Mouse (Mus musculus) neural tube, embryonic 15.5 days (tissue): ENCODE data around the gene Psg16. TPM values are rescaled to one million over a fixed set of nuclear protein-coding genes. Genes with fewer than 3 reads are reported as not detected.

ENCODE experiments used
- ATAC-seq: fragments of 200-750 bp; cut with Nextera tagmentation; 2 replicates; pipeline ENCODE4 v1.8.0; 2017; ENCODE audit warnings: mild to moderate bottlenecking, moderate TSS enrichment, moderate library complexity; ENCODE audit not compliant: low FRiP score
- H3K27ac ChIP-seq: fragments of 300-500 bp; sonication (generic); replicated peaks from 2 replicates; pipeline ENCODE4 v1.5.1; 2015; ENCODE audit warnings: mild to moderate bottlenecking, inconsistent platforms
- H3K27me3 ChIP-seq: fragments of 300-500 bp; sonication (generic); replicated peaks from 2 replicates; pipeline ENCODE4 v1.6.1; 2015; ENCODE audit warnings: inconsistent platforms
- H3K36me3 ChIP-seq: fragments of 300-500 bp; sonication (generic); 2 replicates; pipeline ENCODE4 v1.6.1; 2015; ENCODE audit warnings: inconsistent platforms
- H3K4me1 ChIP-seq: fragments of 300-500 bp; sonication (generic); 2 replicates; pipeline ENCODE4 v1.6.1; 2015; ENCODE audit warnings: inconsistent platforms
- H3K4me2 ChIP-seq: fragments of 300-500 bp; sonication (generic); 2 replicates; pipeline ENCODE4 v1.6.1; 2015; ENCODE audit warnings: inconsistent platforms, mild to moderate bottlenecking, moderate library complexity
- H3K4me3 ChIP-seq: fragments of 300-500 bp; sonication (generic); replicated peaks from 2 replicates; pipeline ENCODE4 v1.5.1; 2015; ENCODE audit warnings: mild to moderate bottlenecking, inconsistent platforms
- H3K9ac ChIP-seq: fragments of 300-500 bp; sonication (generic); replicated peaks from 2 replicates; pipeline ENCODE4 v1.6.1; 2015; ENCODE audit warnings: mild to moderate bottlenecking, inconsistent platforms
- H3K9me3 ChIP-seq: fragments of 300-500 bp; sonication (generic); replicated peaks from 2 replicates; pipeline ENCODE4 v1.6.1; 2016; ENCODE audit warnings: inconsistent platforms
- WGBS: fragments of 180-500 bp; shearing (Covaris S2); methylation state at CpG from one replicate; pipeline ENCODE4 v1.1.7; 2015; ENCODE audit warnings: mixed read lengths; 5-methylcytosine and 5-hydroxymethylcytosine counted together
- polyA plus RNA-seq: library from polyadenylated mRNA; unstranded; fragments of >200 nt; fragmentation: Nextera tagmentation; extraction: Ambion mirVana; gene quantifications from 2 replicates; pipeline ENCODE4 v1.2.1, GENCODE M21; 2015

Gene Psg16
- 2.7 and 2.9 TPM in 2 replicates for polyA plus RNA-seq

DNA sequence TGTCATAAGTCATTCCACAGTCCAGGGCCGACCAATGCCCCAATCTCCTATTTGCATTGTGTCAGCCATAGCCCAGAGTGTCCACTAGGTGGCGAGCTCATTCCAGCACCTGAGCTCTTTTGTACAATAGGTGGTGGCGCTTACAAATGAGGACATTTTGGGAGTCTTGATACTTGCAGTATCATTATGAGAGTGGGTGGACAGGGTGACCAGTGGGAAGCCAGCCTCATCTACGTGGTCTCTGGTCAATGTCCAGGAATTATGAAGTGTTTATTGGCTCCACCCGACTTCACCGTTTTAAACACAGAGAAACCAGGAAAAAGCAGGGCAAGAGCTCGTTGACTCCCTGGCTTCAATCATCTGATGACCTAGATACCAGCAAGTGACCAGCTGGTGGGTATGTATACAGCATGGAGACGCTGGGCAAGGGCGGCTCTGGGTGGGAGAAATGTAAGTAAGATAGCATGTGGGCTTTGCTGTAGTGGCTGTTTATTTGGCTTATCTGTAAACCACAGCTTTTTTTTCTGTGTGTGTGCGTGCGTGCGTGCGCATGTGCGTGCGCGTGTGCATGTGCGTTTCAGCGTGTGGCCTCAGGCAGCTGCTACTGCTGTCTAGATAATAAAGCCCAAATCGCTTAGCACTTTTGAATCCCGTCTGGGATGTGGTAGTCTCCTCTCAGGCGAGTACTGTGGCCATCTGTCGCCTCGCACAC is at the start of gene Psg16:
Psg16 (plus strand) TSS at position 137 of the 712 bp plus-strand sequence.
- H3K27me3 ChIP-seq: no peaks in the 10 kb centered on the region
- H3K4me3 ChIP-seq: peak within 1 kb of the TSS; percentile 13
- no peak within 1 kb of the TSS for H3K27ac ChIP-seq
- H3K4me2 ChIP-seq: peak within 1 kb of the TSS; percentile 40
- 65% methylated on average over 23 of the region's 23 CpGs for WGBS
- H3K9me3 ChIP-seq: no peaks in the 10 kb centered on the region; the same call in 1 of the 2 replicates
- no peaks in the 10 kb centered on the region for H3K4me1 ChIP-seq
- H3K9ac ChIP-seq: 0 out of 2 replicates have a peak within 1 kb of the TSS, but pooled peaks have one; percentile 14
- peak; percentile 91 for ATAC-seq
- H3K36me3 ChIP-seq: no peaks in the 10 kb centered on the region

DNA sequence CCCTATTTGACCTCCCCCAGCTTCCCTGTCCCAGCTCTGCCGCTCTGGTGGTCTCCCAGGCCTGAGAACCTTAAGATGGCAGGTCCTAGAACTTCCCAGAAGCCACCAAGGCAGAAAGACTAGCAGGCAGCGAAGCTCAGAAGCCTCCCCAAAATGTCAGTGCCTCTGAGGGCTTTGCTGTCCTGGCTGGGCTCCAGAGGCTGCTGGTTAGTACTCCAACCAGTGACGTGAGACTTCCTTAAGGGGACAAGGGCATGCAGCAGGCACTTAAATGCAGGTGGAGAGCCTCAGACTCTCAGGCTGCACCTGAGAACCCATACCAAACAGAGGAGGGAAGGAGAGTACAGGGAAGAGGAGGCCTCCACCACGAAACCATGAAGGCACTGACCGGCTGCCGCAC is 49.7 kb upstream of the Psg16 start:
- H3K27me3 ChIP-seq: no peaks in the 10 kb centered on the region
- no peak overlapping the region for H3K9ac ChIP-seq
- 92% methylated on average over 6 of the region's 6 CpGs for WGBS
- H3K4me2 ChIP-seq: no peak overlapping the region
- no peak overlapping the region for H3K27ac ChIP-seq
- peaks cover 47% of the 10 kb centered on the region for H3K4me1 ChIP-seq
- no peak for ATAC-seq
- no peaks in the 10 kb centered on the region for H3K9me3 ChIP-seq
- peaks cover 40% of the 10 kb centered on the region for H3K36me3 ChIP-seq
- H3K4me3 ChIP-seq: no peak overlapping the region

DNA sequence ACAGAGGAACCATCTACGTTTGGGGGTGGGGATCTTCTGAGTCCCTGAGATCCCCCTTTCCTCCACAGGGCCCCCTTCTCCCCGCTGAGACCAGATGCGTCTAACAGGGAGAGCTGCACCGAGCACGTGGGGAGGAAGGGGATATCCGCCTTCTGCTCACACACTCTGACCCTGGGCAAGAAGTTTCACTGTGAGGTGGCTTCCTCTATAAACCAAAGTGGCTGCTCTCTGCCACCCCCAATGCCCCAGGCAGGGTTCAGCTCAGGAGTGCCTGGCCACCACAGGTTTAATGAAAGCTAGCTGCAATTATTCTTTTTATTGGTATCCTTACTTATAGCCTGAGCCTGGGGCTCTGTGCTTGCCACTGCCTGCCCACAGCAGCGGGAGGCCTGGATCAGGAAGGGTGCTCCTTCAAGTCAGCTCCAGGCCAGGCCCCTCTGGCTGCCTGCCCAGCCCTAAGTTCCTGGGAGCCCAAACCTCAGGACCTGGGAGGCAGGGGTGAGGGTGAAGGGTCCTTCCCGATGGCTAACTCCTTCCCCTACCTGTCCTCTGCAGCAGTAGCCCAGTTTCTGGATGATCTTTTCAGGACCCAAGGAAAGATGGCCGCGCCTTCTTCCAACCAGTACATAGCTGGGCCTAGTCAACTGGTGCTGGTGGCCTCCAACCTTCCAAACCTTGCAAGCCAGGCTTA is 48.9 kb upstream of the Psg16 start:
- peaks cover 42% of the 10 kb centered on the region for H3K4me1 ChIP-seq
- H3K36me3 ChIP-seq: peaks cover 32% of the 10 kb centered on the region
- no peak overlapping the region for H3K27ac ChIP-seq
- no peak overlapping the region for H3K9ac ChIP-seq
- WGBS: 90% methylated on average over 10 of the region's 10 CpGs
- peak overlapping the region; percentile 82 for H3K4me2 ChIP-seq
- no peaks in the 10 kb centered on the region for H3K9me3 ChIP-seq
- no peak overlapping the region for H3K4me3 ChIP-seq
- ATAC-seq: no peak
- no peaks in the 10 kb centered on the region for H3K27me3 ChIP-seq

DNA sequence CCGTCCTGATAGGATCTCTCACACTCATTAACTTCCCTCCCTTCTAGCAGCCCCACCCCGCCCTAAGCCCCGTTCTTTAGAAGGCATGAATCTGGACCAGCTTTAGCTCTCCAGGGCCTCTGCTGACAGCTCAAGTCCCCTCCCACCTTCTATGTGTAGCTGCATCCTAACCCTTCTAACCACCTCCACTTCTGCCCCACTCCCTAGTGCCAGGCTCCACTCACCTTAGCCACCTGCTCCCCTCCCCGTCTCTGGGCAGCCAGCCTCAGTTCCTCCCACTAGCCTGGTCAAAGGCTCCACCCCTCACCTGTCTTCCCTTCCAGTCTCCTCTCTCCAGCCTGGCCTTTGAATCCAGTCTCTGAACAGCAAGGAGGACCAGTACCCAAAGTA is 48.3 kb upstream of the Psg16 start:
- no peak overlapping the region for H3K27ac ChIP-seq
- peaks cover 42% of the 10 kb centered on the region for H3K4me1 ChIP-seq
- H3K9ac ChIP-seq: peak overlapping the region; percentile 79; the same call in 1 of the 2 replicates
- no peaks in the 10 kb centered on the region for H3K27me3 ChIP-seq
- peak overlapping the region; percentile 82 for H3K4me2 ChIP-seq
- 84% methylated on average over 4 of the region's 4 CpGs for WGBS
- ATAC-seq: no peak
- no peak overlapping the region for H3K4me3 ChIP-seq
- peaks cover 26% of the 10 kb centered on the region for H3K36me3 ChIP-seq
- H3K9me3 ChIP-seq: no peaks in the 10 kb centered on the region

DNA sequence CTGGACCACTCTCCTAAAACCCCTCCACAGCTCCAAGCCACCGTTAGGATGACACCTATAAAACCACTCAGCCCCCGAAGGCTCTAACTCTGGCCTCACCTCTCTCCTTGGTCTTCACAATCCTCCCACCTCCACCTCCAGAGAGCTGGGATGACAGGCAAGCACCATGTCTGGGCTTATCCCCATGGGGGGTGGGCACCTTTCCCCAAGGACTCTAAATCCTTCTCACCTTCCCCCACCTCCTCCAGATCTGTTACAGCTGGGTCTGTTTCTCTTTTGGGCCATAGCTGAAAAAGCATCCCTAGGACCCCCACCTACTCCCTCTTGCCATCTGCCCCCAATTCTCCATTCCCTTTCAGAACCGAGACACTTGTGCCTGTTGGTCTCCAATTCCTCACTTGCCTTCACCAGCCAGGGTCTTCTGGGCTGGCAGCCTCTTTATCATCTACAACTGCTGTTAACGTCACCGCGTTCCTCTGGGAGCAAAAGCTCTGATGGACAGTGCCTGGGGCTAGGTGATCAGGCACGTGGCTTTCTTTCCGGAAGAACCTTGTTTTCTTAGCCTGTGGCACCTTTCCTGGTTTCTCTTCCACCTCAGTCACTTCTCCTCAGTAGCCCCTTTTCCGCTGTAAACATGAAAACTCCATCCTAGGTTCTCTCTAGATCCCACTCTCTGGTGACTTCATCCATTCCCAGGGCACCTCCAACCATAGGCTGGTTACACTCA is 47.8 kb upstream of the Psg16 start:
- peak overlapping the region; percentile 79 for H3K9ac ChIP-seq
- H3K27me3 ChIP-seq: no peaks in the 10 kb centered on the region
- peak overlapping the region; percentile 74 for H3K4me3 ChIP-seq
- no peak overlapping the region for H3K27ac ChIP-seq
- peak overlapping the region; percentile 82 for H3K4me2 ChIP-seq
- ATAC-seq: no peak
- WGBS: 73% methylated on average over 9 of the region's 9 CpGs
- no peaks in the 10 kb centered on the region for H3K9me3 ChIP-seq
- peaks cover 42% of the 10 kb centered on the region for H3K4me1 ChIP-seq
- H3K36me3 ChIP-seq: peaks cover 21% of the 10 kb centered on the region

DNA sequence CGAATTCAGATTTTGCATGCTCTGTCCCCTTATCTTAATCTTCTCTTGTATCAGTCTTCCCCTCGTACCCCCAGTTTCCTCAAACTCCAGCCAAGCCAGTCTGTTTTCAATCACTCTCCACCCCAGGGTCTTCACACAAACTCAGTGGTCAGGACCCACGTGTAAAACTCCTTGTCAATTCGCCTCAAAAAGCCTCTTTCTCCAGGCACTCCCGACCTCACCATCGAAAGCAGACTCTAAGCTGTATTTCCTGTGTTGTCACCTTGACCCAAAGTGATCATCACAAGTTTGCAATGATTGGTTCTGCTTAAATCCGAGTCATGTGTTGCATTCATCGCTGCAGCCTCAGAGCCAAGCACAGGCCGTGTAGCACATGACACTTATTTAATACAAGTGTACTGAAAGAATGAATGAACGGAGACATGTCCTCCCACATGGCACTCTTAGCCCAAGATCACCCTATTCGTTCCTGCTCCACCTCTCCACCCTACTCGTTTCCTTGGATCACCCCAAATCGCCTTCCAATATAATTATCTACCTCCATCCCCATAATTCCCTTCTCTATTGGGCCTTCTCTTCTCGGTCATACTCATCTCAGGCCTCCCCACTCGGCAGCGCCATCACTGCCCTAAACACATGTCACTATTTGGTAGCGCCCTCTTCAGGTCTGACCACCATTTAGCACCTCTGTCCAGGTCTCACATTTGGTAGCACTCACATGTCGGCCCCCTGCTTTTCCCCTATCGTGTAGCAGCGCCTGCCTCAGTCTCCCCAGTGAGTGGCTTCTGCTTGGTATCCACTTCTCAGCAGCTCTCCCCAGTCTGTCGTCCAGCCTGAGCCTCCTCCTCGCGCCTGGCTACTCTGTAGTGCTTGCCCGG is 46.9 kb upstream of the Psg16 start:
- peak; percentile 69 for ATAC-seq
- 10% methylated on average over 24 of the region's 24 CpGs for WGBS

DNA sequence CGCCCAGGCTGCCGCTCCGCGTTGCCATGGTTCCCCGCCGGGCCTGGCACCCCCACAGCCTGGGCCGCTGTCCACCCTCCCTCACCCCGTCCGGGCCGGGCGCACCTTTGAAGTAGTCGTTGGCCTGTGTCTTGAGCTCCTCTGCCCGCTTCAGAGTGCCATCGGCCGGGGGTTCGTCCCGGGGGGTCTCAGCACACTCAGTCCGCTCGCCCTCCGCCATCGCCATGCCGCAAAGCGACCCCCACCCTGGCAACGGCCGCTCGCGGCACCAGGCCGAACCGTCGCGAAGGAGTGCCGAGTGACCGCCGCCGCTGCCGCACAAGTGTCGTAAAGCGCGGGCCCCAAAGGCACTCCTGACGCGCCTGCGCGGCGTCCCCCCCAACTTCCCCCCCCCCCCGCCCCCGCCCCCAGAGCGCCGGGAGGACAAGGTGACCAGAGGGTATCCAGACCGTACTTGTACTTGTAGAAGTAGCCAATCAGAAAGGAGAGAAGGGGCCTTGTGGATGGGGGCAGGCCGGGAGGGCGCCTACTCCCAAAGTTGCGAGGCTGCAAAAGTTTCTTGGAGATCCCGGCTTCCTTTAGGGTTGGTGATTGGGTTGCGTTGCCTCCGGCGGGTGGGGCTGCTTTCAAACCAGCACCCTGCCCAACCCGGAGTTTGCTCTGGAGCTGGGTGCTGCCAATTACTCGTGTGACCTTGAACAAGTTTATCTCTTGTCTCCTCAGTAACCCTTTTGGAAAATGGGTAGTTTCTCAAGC is 46.1 kb upstream of the Psg16 start, which contains the start of gene Ppp5c:
Ppp5c (minus strand) TSS at position 337 of the 756 bp plus-strand sequence.
- WGBS: under 1% methylated on average over 56 of the region's 58 CpGs
- Histone ChIP-seq H3K9ac (peak within 1 kb of the TSS; percentile 79), H3K36me3 (peaks cover 4% of the 10 kb centered on the region; the same call in 1 of the 2 replicates), H3K4me1 (peaks cover 42% of the 10 kb centered on the region), H3K4me2 (peak within 1 kb of the TSS; percentile 82), H3K27ac (peak within 1 kb of the TSS; percentile 76), H3K9me3 (no peaks in the 10 kb centered on the region), H3K27me3 (no peaks in the 10 kb centered on the region), H3K4me3 (peak within 1 kb of the TSS; percentile 74)
- peak; percentile 89 for ATAC-seq

More for the DNA sequence above, 46.9 kb upstream of the Psg16 start:
- peak overlapping the region; percentile 74 for H3K4me3 ChIP-seq
- peaks cover 12% of the 10 kb centered on the region for H3K36me3 ChIP-seq
- H3K4me1 ChIP-seq: peaks cover 42% of the 10 kb centered on the region
- no peaks in the 10 kb centered on the region for H3K27me3 ChIP-seq
- peak overlapping the region; percentile 82 for H3K4me2 ChIP-seq
- H3K9ac ChIP-seq: peak overlapping the region; percentile 79
- H3K27ac ChIP-seq: peak overlapping the region; percentile 76
- H3K9me3 ChIP-seq: no peaks in the 10 kb centered on the region

DNA sequence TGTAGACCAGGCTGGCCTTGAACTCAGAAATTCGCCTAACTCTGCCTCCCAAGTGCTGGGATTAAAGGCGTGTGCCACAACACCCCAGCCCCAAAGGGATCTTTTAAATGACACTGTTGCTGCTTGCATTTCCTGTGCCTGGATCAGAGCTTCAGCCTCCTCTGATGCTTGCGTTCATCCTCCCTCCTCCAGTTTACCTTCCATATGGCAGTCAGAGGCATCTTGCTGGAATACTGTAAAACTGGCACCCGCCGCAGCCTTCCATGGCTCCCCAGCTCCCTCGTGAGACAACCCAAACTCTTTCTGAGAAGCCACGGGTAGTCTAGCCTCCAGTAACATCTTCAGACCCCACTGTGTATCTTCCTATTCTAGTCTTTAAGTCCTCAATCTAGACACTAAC is 44.9 kb upstream of the Psg16 start:
- Histone ChIP-seq H3K9me3 (no peaks in the 10 kb centered on the region), H3K27me3 (no peaks in the 10 kb centered on the region), H3K4me2 (no peak overlapping the region), H3K9ac (no peak overlapping the region), H3K27ac (no peak overlapping the region), H3K36me3 (0 out of 2 replicates have a peak, but pooled peaks cover 3% of the 10 kb centered on the region), H3K4me1 (peaks cover 36% of the 10 kb centered on the region), H3K4me3 (no peak overlapping the region)
- 82% methylated on average over 7 of the region's 7 CpGs for WGBS
- ATAC-seq: no peak

DNA sequence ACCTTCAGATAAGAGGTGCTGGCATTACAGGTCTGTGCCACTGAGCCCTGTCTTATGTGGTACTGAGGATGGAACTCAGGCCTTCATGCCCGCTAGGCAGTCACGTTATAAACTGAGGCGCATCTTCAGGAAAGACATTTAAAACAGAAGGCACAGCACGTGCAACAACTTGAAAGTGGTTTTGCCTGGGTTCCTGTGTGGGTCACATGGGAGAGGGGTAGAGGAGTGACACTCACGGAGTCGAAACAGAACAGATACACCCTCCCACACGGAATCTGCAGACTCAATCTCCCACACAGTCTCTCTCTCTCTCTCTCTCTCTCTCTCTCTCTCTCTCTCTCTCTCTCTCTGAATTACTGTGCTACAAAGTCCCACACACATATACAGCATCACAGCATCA is 43.6 kb upstream of the Psg16 start:
- ATAC-seq: no peak
- Histone ChIP-seq H3K27ac (no peak overlapping the region), H3K4me3 (no peak overlapping the region), H3K36me3 (peaks cover 9% of the 10 kb centered on the region), H3K9ac (no peak overlapping the region), H3K9me3 (no peaks in the 10 kb centered on the region), H3K4me2 (no peak overlapping the region), H3K4me1 (peaks cover 24% of the 10 kb centered on the region), H3K27me3 (no peaks in the 10 kb centered on the region)
- 78% methylated on average over 7 of the region's 7 CpGs for WGBS

DNA sequence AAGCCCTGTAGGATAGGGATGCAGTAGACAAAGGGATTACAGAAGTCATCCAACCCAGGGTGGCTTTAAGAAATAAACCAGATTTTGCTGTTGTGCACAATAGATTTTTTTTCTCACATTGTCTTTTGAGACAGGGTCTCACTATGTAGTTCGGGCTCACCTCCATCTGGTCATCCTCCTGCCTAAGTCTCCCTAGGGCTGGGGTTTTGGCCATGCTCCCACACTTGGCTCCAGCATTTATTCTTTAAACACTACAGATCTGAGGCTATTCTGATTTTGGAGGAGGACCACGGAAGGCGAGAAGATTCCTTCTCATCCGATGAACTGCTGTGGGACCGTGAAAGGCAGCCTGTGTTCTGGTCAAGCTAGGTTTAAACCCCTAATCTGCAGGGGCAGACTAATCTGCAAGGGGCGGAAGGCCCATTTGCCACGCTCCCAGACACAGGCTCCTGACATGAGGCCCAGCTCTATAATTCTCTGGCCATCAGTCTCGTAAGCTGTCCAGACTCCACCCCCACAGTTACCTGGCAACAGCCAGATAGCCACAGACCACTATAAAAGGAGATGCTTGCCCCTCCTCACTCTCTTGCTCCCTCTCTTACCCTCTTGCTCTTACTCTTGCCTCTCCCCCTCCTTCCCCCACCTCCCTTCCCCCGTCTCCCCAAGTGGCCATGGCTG is 35.7 kb upstream of the Psg16 start:
- ATAC-seq: peak; percentile 37; the same call in 1 of the 2 replicates
- Histone ChIP-seq H3K36me3 (peaks cover 10% of the 10 kb centered on the region), H3K4me2 (no peak overlapping the region), H3K9ac (no peak overlapping the region), H3K27me3 (no peaks in the 10 kb centered on the region), H3K9me3 (no peaks in the 10 kb centered on the region), H3K4me1 (peaks cover 4% of the 10 kb centered on the region; the same call in 1 of the 2 replicates), H3K4me3 (no peak overlapping the region), H3K27ac (0 out of 2 replicates have a peak overlapping the region, but pooled peaks have one; percentile 18)
- 31% methylated on average over 9 of the region's 9 CpGs for WGBS
